Mouse (Mus musculus) bone marrow, adult 2 months (tissue): ENCODE data around the gene Banp. TPM values are rescaled to one million over a fixed set of nuclear protein-coding genes. Genes with fewer than 3 reads are reported as not detected.

Experiments
- H3K27ac ChIP-seq: fragments of 200-500 bp; 2 replicates; pipeline ENCODE4 v1.5.1; 2012; ENCODE audit warnings: low read depth, mild to moderate bottlenecking, control low read depth, inconsistent platforms, low read length; ENCODE audit not compliant: control insufficient read depth, poor library complexity, insufficient read depth
- H3K4me1 ChIP-seq: fragments of 200-500 bp; 2 replicates; pipeline ENCODE4 v1.6.1; 2011; ENCODE audit warnings: low read length; ENCODE audit not compliant: control insufficient read depth, insufficient read depth
- H3K4me3 ChIP-seq: fragments of 200-500 bp; replicated peaks from 2 replicates; pipeline ENCODE3; 2011; ENCODE audit warnings: mild to moderate bottlenecking, low read depth, low read length, control low read depth; ENCODE audit not compliant: control insufficient read depth
- CTCF ChIP-seq: fragments of 200-500 bp; IDR thresholded peaks from 2 replicates; pipeline ENCODE4 v1.5.1; 2011; ENCODE audit warnings: low read length, control low read depth; ENCODE audit not compliant: control insufficient read depth, insufficient read depth
- POLR2A ChIP-seq: fragments of 200-500 bp; IDR thresholded peaks from 2 replicates; pipeline ENCODE4 v1.6.1; 2011; ENCODE audit warnings: low read depth, mild to moderate bottlenecking, control low read depth, low read length, borderline replicate concordance; ENCODE audit not compliant: control insufficient read depth
- WGBS: fragments of 180-500 bp; shearing (Covaris S2); methylation state at CpG from one replicate; pipeline ENCODE4 v1.1.7; 2018; 5-methylcytosine and 5-hydroxymethylcytosine counted together
- polyA plus RNA-seq: library from polyadenylated mRNA; stranded (reverse); fragments of >200 nt; gene quantifications from 2 replicates; pipeline ENCODE4 v1.2.4, GENCODE M21; 2011; ENCODE audit warnings: low replicate concordance; ENCODE audit not compliant: missing spikeins, insufficient read depth, insufficient read length

Gene Banp
- polyA plus RNA-seq, 1 experiment = 30.1 TPM

DNA sequence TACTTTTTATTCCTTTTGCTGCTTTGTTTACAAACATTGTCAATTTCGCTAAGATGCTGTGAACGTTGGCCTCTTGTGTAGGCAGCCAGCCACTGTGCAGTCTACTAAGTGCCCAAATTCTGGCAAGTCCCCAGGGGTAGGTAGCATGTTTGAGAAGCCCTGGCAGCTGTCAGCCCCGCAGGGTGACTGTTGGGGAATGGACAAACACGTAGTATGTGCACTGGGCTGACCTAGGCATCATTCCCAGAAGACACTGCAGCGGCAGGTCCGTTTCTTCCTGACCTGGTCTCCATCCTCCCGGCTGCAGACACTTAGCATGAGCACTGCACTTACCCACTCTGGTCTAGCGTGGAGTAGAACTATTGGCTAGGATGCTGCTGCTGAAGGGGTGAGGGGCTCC is 54.1 kb downstream of the Banp start:
- TF ChIP-seq CTCF = no peak
- no peak for TF ChIP-seq POLR2A
- H3K4me3 ChIP-seq = no peak overlapping the region
- no peak overlapping the region for H3K27ac ChIP-seq
- 87% methylated on average over 8 of the region's 8 CpGs for WGBS
- no peaks in the 10 kb centered on the region; the same call in 1 of the 2 replicates for H3K4me1 ChIP-seq

- Histone ChIP-seq H3K4me1 (no peaks in the 10 kb centered on the region; the same call in 1 of the 2 replicates), H3K4me3 (no peak overlapping the region), H3K27ac (no peak overlapping the region)
- no peak for TF ChIP-seq POLR2A
- 93% methylated on average over 5 of the region's 5 CpGs for WGBS
Measured at GRCm38 (mm10) chr8:122004131-122004530, 54.6 kb downstream of the Banp start.

DNA sequence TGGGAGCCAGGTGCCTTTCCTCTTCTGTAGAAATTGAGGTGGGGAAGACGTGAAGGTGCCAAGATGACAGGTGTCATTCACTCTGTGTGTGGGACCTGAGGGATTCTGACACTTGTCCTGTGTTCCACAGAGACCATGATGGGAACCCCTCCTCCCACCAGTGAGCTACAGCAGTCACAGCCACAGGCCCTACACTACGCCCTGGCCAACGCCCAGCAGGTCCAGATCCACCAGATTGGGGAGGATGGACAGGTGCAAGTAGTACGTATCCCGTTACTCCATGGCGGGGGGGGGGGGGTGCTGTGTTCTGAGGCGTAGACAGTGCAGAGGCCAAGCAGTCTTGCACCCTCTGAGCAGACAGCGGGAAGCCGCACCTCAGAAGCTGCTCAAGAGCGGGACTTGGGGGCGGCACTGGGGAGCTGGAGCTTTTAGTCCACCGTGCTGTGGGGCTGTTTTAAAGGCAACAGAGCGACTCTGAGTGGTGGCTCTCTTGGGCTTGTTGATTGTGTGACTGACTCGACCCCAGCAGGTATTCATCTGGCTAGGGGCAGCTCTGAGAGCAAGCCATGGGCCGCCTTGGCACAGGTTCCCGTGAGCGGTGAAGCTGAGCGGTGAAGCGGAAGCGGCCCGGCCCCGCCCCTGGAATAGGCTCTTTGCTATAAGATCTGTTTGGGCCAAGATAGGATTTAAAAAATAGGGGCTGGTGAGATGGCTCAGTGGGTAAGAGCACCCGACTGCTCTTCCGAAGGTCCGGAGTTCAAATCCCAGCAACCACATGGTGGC is 56.1 kb downstream of the Banp start:
- Histone ChIP-seq H3K4me1 (no peaks in the 10 kb centered on the region; the same call in 1 of the 2 replicates), H3K4me3 (no peak overlapping the region), H3K27ac (no peak overlapping the region)
- 92% methylated on average over 25 of the region's 25 CpGs for WGBS
- no peak for TF ChIP-seq CTCF
- TF ChIP-seq POLR2A = no peak

GRCm38 (mm10) chr8:122006688-122007484 is 57.3 kb downstream of the Banp start:
- H3K4me1 ChIP-seq = no peaks in the 10 kb centered on the region; the same call in 1 of the 2 replicates
- WGBS = 71% methylated on average over 13 of the region's 13 CpGs

DNA sequence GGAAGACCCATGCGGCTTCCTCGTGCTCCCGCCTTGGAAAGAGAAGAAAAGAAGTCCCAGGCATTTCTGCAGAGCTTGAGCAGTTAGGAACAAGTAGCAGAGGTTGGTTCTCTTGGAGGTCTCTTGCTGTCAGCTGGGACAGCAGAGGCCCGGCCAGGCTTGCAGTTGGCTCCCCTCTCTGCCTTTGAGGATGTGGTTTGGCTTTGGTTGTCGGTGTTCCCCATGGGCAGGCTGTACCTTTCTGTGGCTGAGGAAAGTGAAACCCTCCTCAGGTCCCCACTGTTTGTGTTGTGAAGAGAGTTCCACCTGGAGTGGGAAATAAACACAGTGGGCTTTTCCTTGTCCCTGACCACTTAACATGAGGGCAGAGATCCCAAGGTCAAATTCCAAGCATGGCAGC is 58.8 kb downstream of the Banp start:
- no peak for TF ChIP-seq POLR2A
- TF ChIP-seq CTCF = no peak
- no peaks in the 10 kb centered on the region; the same call in 1 of the 2 replicates for H3K4me1 ChIP-seq
- H3K4me3 ChIP-seq = no peak overlapping the region
- no peak overlapping the region for H3K27ac ChIP-seq
- 28% methylated on average over 5 of the region's 5 CpGs for WGBS

More at GRCm38 (mm10) chr8:122006688-122007484, 57.3 kb downstream of the Banp start:
- Histone ChIP-seq H3K4me3 (no peak overlapping the region), H3K27ac (no peak overlapping the region)
- TF ChIP-seq CTCF (no peak), POLR2A (no peak)

DNA sequence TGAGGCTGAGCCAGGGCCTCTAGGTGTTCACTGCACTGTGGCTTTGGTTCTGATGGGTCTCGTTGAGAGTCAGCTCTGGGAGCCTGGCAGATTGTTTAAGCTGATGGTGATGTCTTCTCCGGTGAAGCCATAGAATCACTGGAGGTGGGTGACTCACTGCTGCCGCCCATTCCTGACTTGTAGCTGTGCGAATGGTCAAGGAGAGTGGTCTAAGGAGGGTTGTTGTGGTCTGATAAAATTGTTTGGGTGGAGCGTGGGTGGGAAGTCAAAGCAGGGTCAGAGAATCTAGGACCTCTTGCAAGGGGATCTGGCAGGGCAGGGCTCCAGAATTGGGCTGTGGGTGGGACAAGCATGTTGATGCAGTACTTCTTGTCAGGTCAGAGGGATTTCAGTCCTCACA is 61.1 kb downstream of the Banp start:
- TF ChIP-seq CTCF (no peak), POLR2A (no peak)
- Histone ChIP-seq H3K4me1 (no peaks in the 10 kb centered on the region; the same call in 1 of the 2 replicates), H3K4me3 (no peak overlapping the region), H3K27ac (no peak overlapping the region)
- 87% methylated on average over 5 of the region's 5 CpGs for WGBS

- Histone ChIP-seq H3K27ac (no peak overlapping the region), H3K4me1 (no peaks in the 10 kb centered on the region; the same call in 1 of the 2 replicates), H3K4me3 (no peak overlapping the region)
- no peak for TF ChIP-seq POLR2A
- TF ChIP-seq CTCF = no peak
- 66% methylated on average over 7 of the region's 7 CpGs for WGBS
Measured at GRCm38 (mm10) chr8:122011066-122011588, 61.6 kb downstream of the Banp start.

GRCm38 (mm10) chr8:122014606-122015005 is 65.1 kb downstream of the Banp start:
- Histone ChIP-seq H3K27ac (no peak overlapping the region), H3K4me1 (peaks cover under 1% of the 10 kb centered on the region; the same call in 1 of the 2 replicates), H3K4me3 (no peak overlapping the region)
- TF ChIP-seq CTCF (no peak), POLR2A (no peak)
- 77% methylated on average over 3 of the region's 3 CpGs for WGBS
